ENCODE assay signal across 31 mouse cellular contexts in genomic region chr10:117608988-117609809, GRCm38 (mm10).
"Had no signal": no experiment of that assay in that cellular context is flagged by ENCODE, and none has a peak within 500 bp of the region (broad histone marks: within the 10 kb centered on the region; RNA-seq: fewer than 3 reads in every experiment).

No protein-coding gene starts in this region.

- H3K36me3 ChIP-seq: limb, embryonic 10.5 days; limb, embryonic 12.5 days; limb, embryonic 13.5 days; limb, embryonic 15.5 days; liver, embryonic 12.5 days; liver, embryonic 13.5 days; liver, embryonic 15.5 days; lung, embryonic 15.5 days; midbrain, embryonic 10.5 days; midbrain, embryonic 12.5 days; midbrain, embryonic 13.5 days; midbrain, embryonic 15.5 days had no signal

- DNase-seq: left cerebral cortex, postnatal 4 days; liver; liver, embryonic 13.5 days; liver, postnatal 0 days; lung, adult 18-20 months; lung, adult 2 months; lung, embryonic 14.5 days; lung, postnatal 10 days; lung, postnatal 14 days; lung, postnatal 4 days; midbrain, embryonic 14.5 days had no signal

- H3K9me3 ChIP-seq: limb, embryonic 10.5 days; limb, embryonic 12.5 days; limb, embryonic 13.5 days; limb, embryonic 15.5 days; liver, embryonic 12.5 days; liver, embryonic 13.5 days; liver, embryonic 15.5 days; lung, embryonic 15.5 days; midbrain, embryonic 10.5 days; midbrain, embryonic 12.5 days; midbrain, embryonic 13.5 days; midbrain, embryonic 15.5 days had no signal

- H3K9ac ChIP-seq: limb, embryonic 12.5 days; limb, embryonic 13.5 days; limb, embryonic 15.5 days; liver, embryonic 12.5 days; liver, embryonic 13.5 days; liver, embryonic 14.5 days; liver, embryonic 15.5 days; liver, postnatal 0 days; lung, embryonic 14.5 days; lung, embryonic 15.5 days; midbrain, embryonic 12.5 days; midbrain, embryonic 13.5 days; midbrain, embryonic 15.5 days had no signal

- H3K27ac ChIP-seq: left cerebral cortex, adult 2 months; limb, embryonic 10.5 days; limb, embryonic 12.5 days; limb, embryonic 13.5 days; limb, embryonic 15.5 days; liver, embryonic 12.5 days; liver, embryonic 13.5 days; liver, embryonic 14.5 days; liver, embryonic 15.5 days; lung, embryonic 15.5 days; macrophage; midbrain, embryonic 10.5 days; midbrain, embryonic 12.5 days; midbrain, embryonic 13.5 days; midbrain, embryonic 15.5 days had no signal

- ATAC-seq: liver, embryonic 12.5 days; liver, postnatal 0 days; lung, postnatal 0 days; midbrain, embryonic 13.5 days; midbrain, embryonic 15.5 days; midbrain, embryonic 16.5 days had no signal

- H3K27me3 ChIP-seq: limb, embryonic 12.5 days; limb, embryonic 13.5 days; limb, embryonic 15.5 days; liver, embryonic 12.5 days; liver, embryonic 13.5 days; liver, embryonic 15.5 days; lung, embryonic 15.5 days; midbrain, embryonic 12.5 days; midbrain, embryonic 13.5 days; midbrain, embryonic 15.5 days had no signal

- H3K4me3 ChIP-seq: left cerebral cortex, adult 2 months; limb, embryonic 10.5 days; limb, embryonic 12.5 days; limb, embryonic 13.5 days; limb, embryonic 15.5 days; liver, embryonic 12.5 days; liver, embryonic 13.5 days; liver, embryonic 15.5 days; lung, embryonic 15.5 days; midbrain, embryonic 10.5 days; midbrain, embryonic 12.5 days; midbrain, embryonic 13.5 days; midbrain, embryonic 15.5 days; myocyte had no signal

- H3K4me2 ChIP-seq: limb, embryonic 12.5 days; limb, embryonic 13.5 days; limb, embryonic 15.5 days; liver, embryonic 11.5 days; liver, embryonic 12.5 days; liver, embryonic 13.5 days; liver, embryonic 15.5 days; lung, embryonic 14.5 days; lung, embryonic 15.5 days; midbrain, embryonic 11.5 days; midbrain, embryonic 12.5 days; midbrain, embryonic 13.5 days; midbrain, embryonic 15.5 days had no signal

- H3K4me1 ChIP-seq: limb, embryonic 15.5 days; liver, embryonic 12.5 days; liver, embryonic 13.5 days; liver, embryonic 15.5 days; lung, embryonic 15.5 days; megakaryocyte, embryonic 14.5 days; midbrain, embryonic 10.5 days; midbrain, embryonic 12.5 days; midbrain, embryonic 13.5 days; midbrain, embryonic 15.5 days had no signal
